Mouse (Mus musculus): Measurements from ENCODE around the gene Tmem9. TPM values are rescaled to one million over a fixed set of nuclear protein-coding genes. Genes with fewer than 3 reads are reported as not detected.
A peak's percentile ranks its signal among the peaks of the same experiment; 100 is the strongest.

Gene Tmem9
- 89.4 and 98.3 TPM in 2 replicates for polyA plus RNA-seq (2014; fragmentation: Nextera tagmentation; extraction: Ambion mirVana)

DNA sequence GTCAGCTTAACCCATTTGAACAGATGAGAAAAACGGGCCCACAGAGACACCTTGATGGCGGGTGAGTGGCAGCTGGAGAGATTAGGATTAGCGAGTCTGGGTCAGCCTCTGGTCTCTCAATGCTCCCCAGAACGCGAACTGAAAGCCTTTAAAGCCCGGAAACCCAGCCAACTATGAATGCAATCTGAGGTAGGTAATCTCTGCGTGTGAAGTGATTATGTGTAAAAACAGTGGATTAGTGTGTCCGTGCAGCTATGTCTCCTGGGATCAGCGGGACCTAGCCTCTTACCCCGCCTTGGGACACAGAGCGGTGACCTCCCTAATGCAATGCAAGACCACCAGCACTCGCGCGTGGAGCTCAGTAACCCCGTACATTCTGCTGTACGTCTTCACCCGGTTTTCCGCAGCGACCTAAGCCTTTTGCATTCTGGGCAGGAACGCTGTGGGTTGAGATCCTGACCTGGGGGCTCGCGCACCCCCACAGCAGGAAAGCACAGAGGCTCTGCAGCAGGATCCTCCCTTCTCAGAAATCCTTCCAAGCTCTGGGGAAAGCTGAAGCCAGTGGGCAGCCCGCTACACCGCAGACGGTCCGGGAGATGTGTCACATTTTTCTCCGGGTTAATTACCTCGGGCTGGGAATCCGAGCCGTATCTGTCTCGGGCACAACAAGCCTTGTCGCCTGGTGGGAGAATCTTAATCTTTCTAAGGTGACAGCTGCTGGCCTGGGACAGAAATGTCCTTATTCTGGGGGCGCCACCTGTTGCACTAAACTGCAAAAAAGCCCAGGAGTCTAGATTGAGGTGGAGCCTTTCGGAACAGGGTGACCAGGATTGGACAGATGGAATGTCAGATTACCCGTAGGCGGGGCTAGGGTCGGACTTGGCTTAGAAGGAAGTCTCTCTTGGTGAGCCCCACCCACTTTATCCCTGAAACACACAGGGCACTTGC is at the start of gene Tmem9:
TSS of gene Tmem9 (plus strand) at position 940 of the 948 bp plus-strand sequence.
- WGBS = 1% methylated on average over 37 of the region's 37 CpGs
- Histone ChIP-seq H3K36me3 (ENCODE audit: control insufficient read depth, insufficient read depth, low read length) (no peaks in the 10 kb centered on the region), H3K4me3 (ENCODE audit: low read depth, low read length) (peak within 1 kb of the TSS; percentile 34), H3K4me1 (replicated peaks; ENCODE audit: control insufficient read depth, insufficient read depth, low read length) (0 out of 2 replicates have a peak, but pooled peaks cover 3% of the 10 kb centered on the region), H3K4me2 (ENCODE audit: low read depth, low read length, severe bottlenecking) (peak within 1 kb of the TSS; percentile 78), H3K9me3 (ENCODE audit: control insufficient read depth, low read length) (no peaks in the 10 kb centered on the region), H3K27ac (ENCODE audit: low read depth, low read length) (no peak within 1 kb of the TSS), H3K27me3 (ENCODE audit: control insufficient read depth, insufficient read depth, low read length) (peaks cover 5% of the 10 kb centered on the region; the same call in 1 of the 2 replicates), H3K9ac (ENCODE audit: low read length) (peak within 1 kb of the TSS; percentile 30)
- DNase-seq (ENCODE audit: low spot score) = peak; percentile 81
- peak; percentile 90 for ATAC-seq (replicated peaks; ENCODE audit: low FRiP score)

DNA sequence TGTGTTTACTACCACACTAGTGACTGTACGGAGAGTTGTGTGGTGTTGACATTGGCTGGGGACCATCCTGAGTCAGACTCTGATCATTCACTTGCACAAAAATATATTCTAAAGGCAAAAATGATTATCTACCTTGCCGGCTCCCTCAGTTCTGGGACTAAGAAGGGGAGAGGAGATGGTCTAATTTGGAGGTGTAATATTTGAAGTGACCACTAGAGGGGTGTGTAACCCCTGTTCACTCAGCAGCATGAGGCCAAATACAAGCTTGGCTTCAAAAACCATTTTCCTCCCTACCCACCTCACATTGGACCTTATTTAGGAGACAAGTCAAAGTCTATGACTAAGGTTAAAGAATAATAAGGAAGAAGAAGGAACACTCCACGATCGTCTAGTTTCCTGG is 49.5 kb upstream of the Tmem9 start:
- no peak overlapping the region for H3K9ac ChIP-seq (ENCODE audit: low read length)
- no peaks in the 10 kb centered on the region for H3K27me3 ChIP-seq (ENCODE audit: control insufficient read depth, insufficient read depth, low read length)
- DNase-seq (ENCODE audit: low spot score) = no peak
- no peak overlapping the region for H3K4me2 ChIP-seq (ENCODE audit: low read depth, low read length, severe bottlenecking)
- H3K27ac ChIP-seq (ENCODE audit: low read depth, low read length) = no peak overlapping the region
- WGBS = 60% methylated on average over 4 of the region's 4 CpGs
- no peaks in the 10 kb centered on the region for H3K4me1 ChIP-seq (replicated peaks; ENCODE audit: control insufficient read depth, insufficient read depth, low read length)
- H3K36me3 ChIP-seq (ENCODE audit: control insufficient read depth, insufficient read depth, low read length) = no peaks in the 10 kb centered on the region
- H3K9me3 ChIP-seq (ENCODE audit: control insufficient read depth, low read length) = no peaks in the 10 kb centered on the region
- 0 out of 2 replicates have a peak, but pooled peaks have one; percentile 33 for ATAC-seq (replicated peaks; ENCODE audit: low FRiP score)
- no peak overlapping the region for H3K4me3 ChIP-seq (ENCODE audit: low read depth, low read length)

DNA sequence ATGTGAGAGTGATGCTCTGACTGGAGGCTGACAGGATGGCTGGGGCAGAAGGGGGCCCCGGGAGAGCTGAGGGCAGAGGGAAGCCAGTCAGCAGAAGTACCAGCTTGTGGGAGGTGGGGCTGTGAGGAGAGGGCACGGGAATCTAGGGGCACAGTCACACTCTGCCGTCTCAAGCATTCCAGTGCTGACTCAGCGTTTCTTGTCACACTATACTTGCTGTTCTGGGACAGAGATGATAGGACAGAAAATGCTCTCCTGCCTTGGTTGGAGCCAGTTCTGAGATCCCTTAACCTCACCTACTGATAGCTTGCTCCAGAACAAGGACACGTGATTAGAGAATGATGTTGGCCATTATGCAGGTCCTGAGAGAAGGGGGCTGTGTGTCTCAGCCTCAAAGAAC is 44.8 kb upstream of the Tmem9 start:
- WGBS = 75% methylated on average over 5 of the region's 5 CpGs
- H3K36me3 ChIP-seq (ENCODE audit: control insufficient read depth, insufficient read depth, low read length) = no peaks in the 10 kb centered on the region
- no peak overlapping the region for H3K9ac ChIP-seq (ENCODE audit: low read length)
- H3K27me3 ChIP-seq (ENCODE audit: control insufficient read depth, insufficient read depth, low read length) = no peaks in the 10 kb centered on the region
- H3K9me3 ChIP-seq (ENCODE audit: control insufficient read depth, low read length) = no peaks in the 10 kb centered on the region
- no peak overlapping the region for H3K4me3 ChIP-seq (ENCODE audit: low read depth, low read length)
- ATAC-seq (replicated peaks; ENCODE audit: low FRiP score) = no peak
- no peaks in the 10 kb centered on the region for H3K4me1 ChIP-seq (replicated peaks; ENCODE audit: control insufficient read depth, insufficient read depth, low read length)
- no peak overlapping the region for H3K4me2 ChIP-seq (ENCODE audit: low read depth, low read length, severe bottlenecking)
- H3K27ac ChIP-seq (ENCODE audit: low read depth, low read length) = no peak overlapping the region
- no peak for DNase-seq (ENCODE audit: low spot score)

DNA sequence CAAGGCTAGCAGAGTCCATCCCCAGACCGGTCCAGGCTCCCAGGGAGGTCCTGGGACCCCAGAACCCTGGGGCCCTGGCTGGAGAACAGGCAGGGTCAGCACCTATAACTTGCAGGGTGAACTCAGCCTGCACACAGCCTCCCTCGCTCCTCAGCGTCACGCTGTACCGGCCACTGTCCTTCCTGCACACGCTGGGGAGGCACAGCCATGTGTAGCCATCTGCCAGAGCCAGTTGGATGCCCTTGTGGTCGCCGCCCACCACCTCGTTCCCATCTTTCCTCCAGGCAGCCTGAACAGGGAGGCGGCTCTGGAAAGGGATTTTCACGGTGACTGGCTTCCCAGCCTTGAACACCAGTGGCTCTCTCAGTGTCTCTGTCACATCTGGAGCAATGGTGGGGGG is 43.4 kb upstream of the Tmem9 start:
- no peaks in the 10 kb centered on the region for H3K27me3 ChIP-seq (ENCODE audit: control insufficient read depth, insufficient read depth, low read length)
- no peak for DNase-seq (ENCODE audit: low spot score)
- H3K4me2 ChIP-seq (ENCODE audit: low read depth, low read length, severe bottlenecking) = no peak overlapping the region
- 74% methylated on average over 11 of the region's 11 CpGs for WGBS
- H3K4me3 ChIP-seq (ENCODE audit: low read depth, low read length) = no peak overlapping the region
- H3K27ac ChIP-seq (ENCODE audit: low read depth, low read length) = no peak overlapping the region
- ATAC-seq (replicated peaks; ENCODE audit: low FRiP score) = no peak
- no peaks in the 10 kb centered on the region for H3K9me3 ChIP-seq (ENCODE audit: control insufficient read depth, low read length)
- H3K4me1 ChIP-seq (replicated peaks; ENCODE audit: control insufficient read depth, insufficient read depth, low read length) = no peaks in the 10 kb centered on the region
- no peaks in the 10 kb centered on the region for H3K36me3 ChIP-seq (ENCODE audit: control insufficient read depth, insufficient read depth, low read length)
- H3K9ac ChIP-seq (ENCODE audit: low read length) = no peak overlapping the region

DNA sequence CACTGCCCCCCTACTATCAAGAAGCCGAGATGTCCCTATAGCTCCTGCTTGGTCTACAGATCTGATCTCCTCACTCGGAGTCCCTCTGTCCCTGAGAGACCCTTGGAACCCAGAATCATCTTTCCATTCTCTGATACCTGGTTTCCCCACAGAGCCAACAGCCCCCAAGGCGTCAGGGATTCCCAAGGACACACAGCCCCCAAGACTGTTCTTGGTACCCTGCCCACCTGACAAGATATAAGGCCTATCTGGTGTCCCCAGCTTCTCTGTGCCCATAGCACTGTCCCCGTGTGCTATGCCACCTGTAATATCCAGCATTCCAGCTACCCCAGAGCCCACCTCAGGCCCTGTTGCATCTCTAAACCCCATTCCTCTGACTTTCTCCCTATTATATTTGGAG is 40.2 kb upstream of the Tmem9 start:
- Histone ChIP-seq H3K36me3 (ENCODE audit: control insufficient read depth, insufficient read depth, low read length) (no peaks in the 10 kb centered on the region), H3K9me3 (ENCODE audit: control insufficient read depth, low read length) (no peaks in the 10 kb centered on the region), H3K27ac (ENCODE audit: low read depth, low read length) (no peak overlapping the region), H3K4me1 (replicated peaks; ENCODE audit: control insufficient read depth, insufficient read depth, low read length) (no peaks in the 10 kb centered on the region), H3K4me3 (ENCODE audit: low read depth, low read length) (no peak overlapping the region), H3K9ac (ENCODE audit: low read length) (no peak overlapping the region), H3K4me2 (ENCODE audit: low read depth, low read length, severe bottlenecking) (no peak overlapping the region), H3K27me3 (ENCODE audit: control insufficient read depth, insufficient read depth, low read length) (no peaks in the 10 kb centered on the region)
- 79% methylated on average over 4 of the region's 4 CpGs for whole genome bisulfite sequencing
- DNase-seq (ENCODE audit: low spot score) (no peak), ATAC-seq (replicated peaks; ENCODE audit: low FRiP score) (no peak)

DNA sequence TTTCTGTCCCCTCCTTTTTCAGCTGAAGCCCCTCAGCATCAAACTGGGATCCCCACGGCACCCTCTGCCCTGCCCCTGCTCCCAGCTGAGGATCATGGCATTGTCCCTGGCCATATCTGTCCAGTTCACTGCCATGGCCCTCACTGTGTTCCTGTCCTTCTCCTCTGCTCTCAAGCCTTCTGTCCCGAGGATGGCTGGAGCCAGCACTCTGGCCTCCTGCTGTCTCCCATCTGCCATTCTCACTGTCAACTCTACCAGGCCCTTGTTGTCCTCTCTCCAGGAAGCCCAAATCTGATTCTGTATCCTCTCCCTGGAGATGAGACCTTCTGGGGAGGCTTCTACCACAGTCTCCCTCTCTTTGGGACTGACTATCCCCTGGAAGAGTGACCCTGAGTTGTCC is 37.5 kb upstream of the Tmem9 start:
- Histone ChIP-seq H3K27me3 (ENCODE audit: control insufficient read depth, insufficient read depth, low read length) (no peaks in the 10 kb centered on the region), H3K4me3 (ENCODE audit: low read depth, low read length) (no peak overlapping the region), H3K4me1 (replicated peaks; ENCODE audit: control insufficient read depth, insufficient read depth, low read length) (no peaks in the 10 kb centered on the region), H3K36me3 (ENCODE audit: control insufficient read depth, insufficient read depth, low read length) (no peaks in the 10 kb centered on the region), H3K4me2 (ENCODE audit: low read depth, low read length, severe bottlenecking) (no peak overlapping the region), H3K9me3 (ENCODE audit: control insufficient read depth, low read length) (no peaks in the 10 kb centered on the region), H3K9ac (ENCODE audit: low read length) (no peak overlapping the region), H3K27ac (ENCODE audit: low read depth, low read length) (no peak overlapping the region)
- no peak for ATAC-seq (replicated peaks; ENCODE audit: low FRiP score)
- 54% methylated on average over 2 of the region's 2 CpGs for WGBS
- DNase-seq (ENCODE audit: low spot score) = no peak

DNA sequence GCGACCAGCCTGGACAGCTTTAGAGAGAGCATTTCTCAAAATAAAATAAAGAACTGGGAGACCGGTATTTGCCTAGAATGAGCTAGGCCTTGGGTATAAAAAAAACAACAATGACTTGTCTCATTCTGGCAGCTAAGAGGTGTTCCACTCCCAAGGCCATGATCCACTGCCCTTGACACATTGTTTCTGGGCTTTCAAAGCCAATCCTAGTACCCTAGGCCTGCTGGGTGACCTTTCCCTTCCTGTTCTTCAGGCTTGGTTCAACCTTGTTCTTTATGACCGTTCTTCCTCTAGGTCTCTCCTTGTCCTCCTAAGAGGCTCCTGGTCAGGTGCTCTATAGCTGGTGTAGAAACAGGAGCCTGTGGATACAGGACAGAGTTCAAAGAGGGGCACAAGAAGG is 35.4 kb upstream of the Tmem9 start:
- Histone ChIP-seq H3K4me1 (replicated peaks; ENCODE audit: control insufficient read depth, insufficient read depth, low read length) (no peaks in the 10 kb centered on the region), H3K9ac (ENCODE audit: low read length) (no peak overlapping the region), H3K9me3 (ENCODE audit: control insufficient read depth, low read length) (no peaks in the 10 kb centered on the region), H3K4me3 (ENCODE audit: low read depth, low read length) (no peak overlapping the region), H3K36me3 (ENCODE audit: control insufficient read depth, insufficient read depth, low read length) (no peaks in the 10 kb centered on the region), H3K27me3 (ENCODE audit: control insufficient read depth, insufficient read depth, low read length) (no peaks in the 10 kb centered on the region), H3K4me2 (ENCODE audit: low read depth, low read length, severe bottlenecking) (no peak overlapping the region), H3K27ac (ENCODE audit: low read depth, low read length) (no peak overlapping the region)
- no peak for ATAC-seq (replicated peaks; ENCODE audit: low FRiP score)
- WGBS = 97% methylated on average over 3 of the region's 3 CpGs
- DNase-seq (ENCODE audit: low spot score) = no peak

DNA sequence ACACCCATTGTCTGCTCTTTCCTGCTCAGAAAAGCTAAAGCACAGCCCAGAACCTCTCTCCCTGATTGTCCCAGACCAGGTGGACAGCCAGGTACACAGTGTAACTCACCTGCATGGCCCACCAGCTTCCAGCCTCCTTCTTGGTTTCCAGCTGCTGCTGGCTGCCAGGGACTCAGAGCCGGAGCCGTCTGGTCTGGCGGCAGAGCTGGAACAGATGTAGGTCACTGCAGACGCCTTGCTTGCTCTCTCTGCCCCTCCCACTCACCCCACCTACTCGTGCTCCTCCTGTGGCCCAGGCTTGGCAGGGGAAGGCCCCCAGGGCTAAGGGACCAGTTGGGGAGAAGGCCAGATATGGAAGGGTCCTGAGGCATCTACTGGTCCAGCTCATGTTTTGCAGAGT is 23.8 kb upstream of the Tmem9 start:
- DNase-seq (ENCODE audit: low spot score) (no peak), ATAC-seq (replicated peaks; ENCODE audit: low FRiP score) (no peak)
- no peak overlapping the region for H3K4me3 ChIP-seq (ENCODE audit: low read depth, low read length)
- 66% methylated on average over 5 of the region's 5 CpGs for WGBS
- no peaks in the 10 kb centered on the region for H3K36me3 ChIP-seq (ENCODE audit: control insufficient read depth, insufficient read depth, low read length)
- no peaks in the 10 kb centered on the region for H3K27me3 ChIP-seq (ENCODE audit: control insufficient read depth, insufficient read depth, low read length)
- H3K9me3 ChIP-seq (ENCODE audit: control insufficient read depth, low read length) = no peaks in the 10 kb centered on the region
- no peak overlapping the region for H3K9ac ChIP-seq (ENCODE audit: low read length)
- H3K4me2 ChIP-seq (ENCODE audit: low read depth, low read length, severe bottlenecking) = no peak overlapping the region
- no peaks in the 10 kb centered on the region for H3K4me1 ChIP-seq (replicated peaks; ENCODE audit: control insufficient read depth, insufficient read depth, low read length)
- no peak overlapping the region for H3K27ac ChIP-seq (ENCODE audit: low read depth, low read length)

DNA sequence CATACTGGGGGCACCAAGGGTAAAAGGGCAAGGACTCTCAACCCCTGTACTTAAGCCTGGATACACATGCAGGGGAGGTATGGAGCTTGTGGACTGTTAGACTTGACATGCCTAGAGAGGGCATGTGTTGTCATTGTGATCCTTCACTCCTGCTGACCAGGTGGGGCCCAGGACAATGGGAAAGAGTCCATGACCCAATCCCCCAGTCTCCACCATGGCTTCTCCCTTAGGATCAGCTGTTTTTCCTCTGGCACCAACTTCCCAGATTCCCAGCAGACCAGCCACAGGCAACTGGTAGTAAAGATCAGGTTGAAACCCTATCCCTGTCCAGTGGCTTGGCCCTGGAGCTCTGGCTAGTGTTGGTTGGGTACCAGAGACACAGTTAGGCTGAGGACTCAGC is 18.1 kb upstream of the Tmem9 start:
- H3K9me3 ChIP-seq (ENCODE audit: control insufficient read depth, low read length) = no peaks in the 10 kb centered on the region; the same call in 1 of the 2 replicates
- ATAC-seq (replicated peaks; ENCODE audit: low FRiP score) = no peak

More for the DNA sequence above, 18.1 kb upstream of the Tmem9 start:
- H3K4me3 ChIP-seq (ENCODE audit: low read depth, low read length) = no peak overlapping the region
- no peaks in the 10 kb centered on the region for H3K4me1 ChIP-seq (replicated peaks; ENCODE audit: control insufficient read depth, insufficient read depth, low read length)
- no peak for DNase-seq (ENCODE audit: low spot score)
- no peak overlapping the region for H3K4me2 ChIP-seq (ENCODE audit: low read depth, low read length, severe bottlenecking)
- H3K36me3 ChIP-seq (ENCODE audit: control insufficient read depth, insufficient read depth, low read length) = no peaks in the 10 kb centered on the region
- no peak overlapping the region for H3K27ac ChIP-seq (ENCODE audit: low read depth, low read length)
- H3K27me3 ChIP-seq (ENCODE audit: control insufficient read depth, insufficient read depth, low read length) = no peaks in the 10 kb centered on the region
- H3K9ac ChIP-seq (ENCODE audit: low read length) = no peak overlapping the region
